Mouse (Mus musculus) small intestine, adult 2 months (tissue): ENCODE data around the gene Terb2. TPM values are rescaled to one million over a fixed set of nuclear protein-coding genes. Genes with fewer than 3 reads are reported as not detected.

ENCODE experiments used
- H3K27ac ChIP-seq: fragments of 200-500 bp; 2 replicates; pipeline ENCODE4 v1.5.1; 2012; ENCODE audit warnings: low read depth, low read length, control low read depth, inconsistent platforms; ENCODE audit not compliant: insufficient read depth
- H3K27me3 ChIP-seq: fragments of 200-500 bp; 2 replicates; pipeline ENCODE4 v1.6.1; 2012; ENCODE audit warnings: mild to moderate bottlenecking, moderate library complexity, low read length, inconsistent platforms; ENCODE audit not compliant: control insufficient read depth, insufficient read depth
- H3K36me3 ChIP-seq: fragments of 200-500 bp; 2 replicates; pipeline ENCODE4 v1.6.1; 2012; ENCODE audit warnings: mild to moderate bottlenecking, low read length, control low read depth, inconsistent platforms; ENCODE audit not compliant: control insufficient read depth, insufficient read depth
- H3K4me1 ChIP-seq: fragments of 200-500 bp; 2 replicates; pipeline ENCODE4 v1.6.1; 2012; ENCODE audit warnings: low read length, inconsistent platforms, mixed read lengths; ENCODE audit not compliant: control insufficient read depth, insufficient read depth, insufficient read length
- H3K4me3 ChIP-seq: fragments of 200-500 bp; 2 replicates; pipeline ENCODE4 v1.5.1; 2012; ENCODE audit warnings: low read depth, mild to moderate bottlenecking, control low read depth, inconsistent platforms, low read length, moderate library complexity
- CTCF ChIP-seq: fragments of 200-500 bp; IDR thresholded peaks from 2 replicates; pipeline ENCODE4 v1.5.1; 2012; ENCODE audit warnings: low read depth, mild to moderate bottlenecking, control low read depth, inconsistent platforms, low read length, moderate library complexity, mixed read lengths; ENCODE audit not compliant: insufficient replicate concordance, insufficient read length; ENCODE audit errors: extremely low read depth
- POLR2A ChIP-seq: fragments of 200-500 bp; IDR thresholded peaks from 2 replicates; pipeline ENCODE4 v1.6.1; 2012; ENCODE audit warnings: low read depth, mild to moderate bottlenecking, control low read depth, inconsistent platforms, low read length, moderate library complexity
- WGBS: fragments of 180-500 bp; shearing (Covaris S2); methylation state at CpG from one replicate; pipeline ENCODE4 v1.1.7; 2018; 5-methylcytosine and 5-hydroxymethylcytosine counted together
- polyA plus RNA-seq: library from polyadenylated mRNA; depleted of rRNA; stranded (reverse); fragments of >200 nt; gene quantifications from 2 replicates; pipeline ENCODE4 v1.2.3, GENCODE M21; 2012

Gene Terb2
- polyA plus RNA-seq, 1 experiment: not detected

DNA sequence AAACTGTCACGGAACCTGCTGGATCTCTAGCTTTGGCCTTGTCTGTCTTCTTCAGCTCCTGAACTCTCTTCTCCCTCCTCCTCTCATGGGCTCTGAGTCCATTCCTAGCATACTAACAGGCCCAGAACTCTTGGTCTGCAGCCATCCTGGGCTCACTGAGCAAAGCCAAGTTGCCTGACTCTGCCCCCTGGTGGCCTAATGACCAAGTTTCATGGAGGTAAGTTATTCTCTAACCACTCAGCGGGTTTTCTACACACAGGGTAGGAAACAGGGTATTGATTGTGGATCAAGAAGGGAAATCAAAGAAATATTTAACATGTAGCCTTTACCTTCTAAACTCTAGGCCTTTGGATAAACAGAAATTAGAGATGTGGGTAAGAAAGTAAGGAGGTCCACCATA lies 25.4 kb upstream of the Terb2 start, which contains the start of gene Trim69:
Trim69 (plus strand) TSS at position 21 of the 400 bp plus-strand sequence.
- H3K27ac ChIP-seq: no peak within 1 kb of the TSS
- 39% methylated on average over 2 of the region's 2 CpGs for WGBS
- TF ChIP-seq CTCF: peak; percentile 86; the same call in 1 of the 2 replicates
- no peak for TF ChIP-seq POLR2A
- no peak within 1 kb of the TSS for H3K4me3 ChIP-seq
- H3K4me1 ChIP-seq: peaks cover 3% of the 10 kb centered on the region; the same call in 1 of the 2 replicates
- no peaks in the 10 kb centered on the region for H3K27me3 ChIP-seq
- H3K36me3 ChIP-seq: no peaks in the 10 kb centered on the region

DNA sequence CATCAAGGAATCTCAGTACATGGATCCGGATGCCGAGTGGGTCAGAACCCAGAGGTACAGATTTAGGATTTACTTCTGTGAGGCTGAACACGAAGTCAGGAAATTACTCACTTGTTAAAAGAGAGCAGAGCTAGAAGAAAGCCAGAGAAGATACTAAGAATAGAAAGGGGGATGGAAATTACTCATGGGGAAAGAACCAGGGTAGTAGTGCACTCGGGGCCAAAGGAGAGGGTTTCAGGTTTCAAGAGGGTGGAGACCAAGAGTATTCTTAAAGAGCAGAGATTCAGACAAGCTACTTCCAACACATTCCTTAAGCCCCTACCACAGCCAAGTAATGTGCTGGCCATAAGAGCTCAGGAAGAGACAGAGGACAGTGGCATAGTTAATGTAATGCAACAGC lies 24.5 kb upstream of the Terb2 start:
- peaks cover 4% of the 10 kb centered on the region; the same call in 1 of the 2 replicates for H3K4me1 ChIP-seq

DNA sequence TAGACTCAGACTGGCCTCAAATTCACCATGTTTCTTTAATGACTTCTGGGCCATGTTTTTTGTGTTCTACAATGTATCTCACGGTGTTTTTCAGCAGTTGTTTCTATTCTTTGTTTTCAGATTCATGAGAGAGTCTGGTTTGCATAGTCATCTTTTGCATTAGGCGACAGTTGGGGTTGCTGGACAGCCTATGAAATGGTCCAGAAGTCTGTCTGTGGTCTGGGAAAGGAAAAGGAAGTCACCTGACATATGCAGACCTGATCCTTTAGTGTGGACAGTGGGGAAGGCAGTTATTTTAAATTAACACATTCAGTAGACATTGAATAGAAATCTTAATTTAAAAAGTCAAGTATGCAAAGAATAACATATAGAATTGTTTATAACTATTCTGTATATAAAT lies 23.5 kb upstream of the Terb2 start:
- Histone ChIP-seq H3K4me1 (peaks cover 4% of the 10 kb centered on the region; the same call in 1 of the 2 replicates), H3K27ac (no peak overlapping the region), H3K36me3 (no peaks in the 10 kb centered on the region), H3K4me3 (no peak overlapping the region), H3K27me3 (no peaks in the 10 kb centered on the region)
- TF ChIP-seq POLR2A: no peak
- TF ChIP-seq CTCF: no peak
- WGBS: 85% methylated on average over 2 of the region's 2 CpGs

More for the DNA sequence above, 24.5 kb upstream of the Terb2 start:
- TF ChIP-seq POLR2A (no peak), CTCF (no peak)
- Histone ChIP-seq H3K36me3 (no peaks in the 10 kb centered on the region), H3K27me3 (no peaks in the 10 kb centered on the region), H3K27ac (no peak overlapping the region), H3K4me3 (no peak overlapping the region)
- 67% methylated on average over 4 of the region's 4 CpGs for WGBS

DNA sequence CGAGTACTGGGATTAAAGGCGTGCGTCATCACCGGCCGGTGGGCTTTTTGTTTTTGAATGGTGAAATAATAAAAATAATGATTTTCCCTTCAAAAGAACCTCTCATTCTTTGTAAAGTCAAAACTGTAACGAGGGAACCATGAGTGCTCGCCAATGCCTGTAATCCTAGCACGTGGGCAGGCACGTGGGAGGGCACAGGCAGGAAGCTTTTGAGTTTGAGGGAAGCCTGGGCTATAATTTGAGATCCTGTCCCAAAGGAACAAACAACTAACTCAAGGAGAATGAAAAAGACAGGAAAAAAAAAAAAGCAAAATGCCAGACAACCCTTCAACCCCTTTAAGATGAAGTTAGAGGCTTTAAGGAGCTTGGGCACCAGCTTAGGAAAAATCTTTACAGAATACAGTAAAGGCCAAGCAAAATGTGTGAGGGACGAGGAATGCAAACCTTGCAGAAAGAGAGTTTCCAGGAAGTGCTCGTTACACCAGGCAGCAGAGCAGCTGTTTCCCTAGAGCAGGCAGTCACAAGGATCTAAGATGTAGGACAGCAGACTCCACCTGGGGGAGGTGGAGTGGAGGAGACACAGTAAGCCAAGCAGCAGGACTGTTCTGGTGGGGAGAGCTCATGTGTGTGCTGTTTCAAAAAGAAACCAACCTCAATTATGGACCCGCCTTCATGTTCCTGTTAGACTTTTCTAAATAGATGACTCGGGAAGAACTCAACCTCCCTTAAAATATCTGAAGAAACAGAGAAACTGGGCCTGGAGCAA lies 22.5 kb upstream of the Terb2 start:
- TF ChIP-seq CTCF: no peak
- TF ChIP-seq POLR2A: no peak
- Histone ChIP-seq H3K4me3 (peak overlapping the region; percentile 48), H3K4me1 (peaks cover 4% of the 10 kb centered on the region; the same call in 1 of the 2 replicates), H3K27me3 (no peaks in the 10 kb centered on the region), H3K27ac (peak overlapping the region; percentile 6; the same call in 1 of the 2 replicates), H3K36me3 (no peaks in the 10 kb centered on the region)
- 65% methylated on average over 13 of the region's 13 CpGs for WGBS

DNA sequence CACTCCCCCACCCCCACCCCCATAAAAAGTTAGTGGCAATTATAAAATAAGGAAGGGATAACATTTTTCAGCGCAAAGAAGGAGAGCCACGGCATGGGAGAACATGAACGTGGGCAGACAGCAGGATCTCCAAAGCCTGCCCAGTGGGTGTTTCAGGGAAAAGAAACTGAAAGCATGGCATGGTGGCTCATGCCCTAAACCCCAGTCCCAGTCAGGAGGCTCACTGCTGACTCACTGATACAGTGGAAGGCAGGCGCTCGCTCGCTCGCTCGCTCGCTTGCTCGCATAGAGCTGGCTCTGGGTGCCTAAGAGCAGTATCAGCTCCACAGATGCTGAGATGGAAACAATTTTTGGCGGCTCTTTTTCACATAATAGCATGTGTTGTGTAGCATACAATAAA lies 21.8 kb upstream of the Terb2 start:
- H3K4me3 ChIP-seq: peak overlapping the region; percentile 48
- no peak for TF ChIP-seq POLR2A

DNA sequence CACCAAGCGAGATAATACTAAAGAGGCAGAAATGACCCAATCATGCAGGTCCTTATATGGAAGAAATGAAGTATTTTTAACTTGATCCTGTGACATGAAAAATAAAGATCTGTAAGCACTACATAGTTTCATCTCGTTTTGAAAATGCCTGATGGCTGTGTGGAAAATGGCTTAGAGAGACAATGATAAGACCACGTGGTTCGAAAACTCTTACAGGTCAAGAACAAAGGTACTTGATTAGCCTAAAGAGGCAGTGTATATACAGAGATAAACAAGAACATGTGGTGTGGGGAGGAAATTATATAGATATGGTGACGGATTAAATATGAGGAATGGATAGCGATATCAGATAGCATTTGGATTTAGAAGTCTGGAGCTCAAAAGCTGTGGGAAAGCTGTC lies 14.8 kb upstream of the Terb2 start:
- Histone ChIP-seq H3K27me3 (no peaks in the 10 kb centered on the region), H3K4me1 (0 out of 2 replicates have a peak, but pooled peaks cover under 1% of the 10 kb centered on the region), H3K4me3 (no peak overlapping the region), H3K36me3 (no peaks in the 10 kb centered on the region), H3K27ac (no peak overlapping the region)
- WGBS: 75% methylated on average over 6 of the region's 6 CpGs
- no peak for TF ChIP-seq POLR2A
- no peak for TF ChIP-seq CTCF

More for the DNA sequence above, 21.8 kb upstream of the Terb2 start:
- Histone ChIP-seq H3K36me3 (no peaks in the 10 kb centered on the region), H3K4me1 (peaks cover 4% of the 10 kb centered on the region; the same call in 1 of the 2 replicates), H3K27me3 (no peaks in the 10 kb centered on the region), H3K27ac (peak overlapping the region; percentile 6; the same call in 1 of the 2 replicates)
- 21% methylated on average over 11 of the region's 11 CpGs for WGBS

DNA sequence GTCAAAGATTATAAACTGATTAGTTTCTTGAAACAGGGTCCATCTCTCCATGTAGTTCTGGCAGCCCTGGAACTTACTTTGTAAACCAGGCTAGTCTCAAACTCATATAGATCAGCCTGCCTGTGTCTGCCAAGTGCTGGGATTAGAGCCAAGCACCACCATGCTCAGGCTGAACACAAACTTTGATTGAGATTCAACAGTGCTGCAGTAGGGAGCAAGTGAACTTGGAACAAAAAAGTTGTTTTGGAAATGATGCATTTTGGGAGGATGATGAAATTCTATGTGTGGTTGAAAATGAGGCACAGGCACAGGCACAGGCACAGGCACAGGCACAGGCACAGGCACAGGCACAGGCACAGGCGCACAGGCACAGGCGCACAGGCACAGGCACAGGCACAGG lies 13.9 kb upstream of the Terb2 start:
- 92% methylated on average over 2 of the region's 2 CpGs for WGBS
- H3K27me3 ChIP-seq: no peaks in the 10 kb centered on the region
- TF ChIP-seq POLR2A (no peak), CTCF (no peak)
- H3K4me3 ChIP-seq: no peak overlapping the region
- no peaks in the 10 kb centered on the region for H3K36me3 ChIP-seq
- no peaks in the 10 kb centered on the region for H3K4me1 ChIP-seq
- no peak overlapping the region for H3K27ac ChIP-seq
